Mouse (Mus musculus): Measurements from ENCODE around the gene Rras2. TPM values are rescaled to one million over a fixed set of nuclear protein-coding genes. Genes with fewer than 3 reads are reported as not detected.

Gene Rras2
- total RNA-seq, 2 experiments from 2014 or later: 15.6 to 20.1 TPM

GRCm38 (mm10) chr7:114005499-114005898, 112.1 kb downstream of the Rras2 start:
- Histone ChIP-seq H3K27ac (no peak overlapping the region), H3K4me3 (no peak overlapping the region)
- TF ChIP-seq CTCF (IDR thresholded peaks at IDR 0.05): no peak
- DNase-seq: no peak
- intact Hi-C loops (cut with DNase I): no loop called here

GRCm38 (mm10) chr7:114004171-114004570, 113.4 kb downstream of the Rras2 start:
- Histone ChIP-seq H3K4me3 (no peak overlapping the region), H3K27ac (no peak overlapping the region)
- intact Hi-C loops (cut with DNase I): no loop called here
- no peak for TF ChIP-seq CTCF (IDR thresholded peaks at IDR 0.05)
- DNase-seq: no peak

GRCm38 (mm10) chr7:113997675-113998354, 119.8 kb downstream of the Rras2 start:
- TF ChIP-seq CTCF (IDR thresholded peaks at IDR 0.05): no peak

More at GRCm38 (mm10) chr7:113997675-113998354, 119.8 kb downstream of the Rras2 start:
- intact Hi-C loops (cut with DNase I): no loop called here
- DNase-seq: no peak
- Histone ChIP-seq H3K4me3 (no peak overlapping the region), H3K27ac (no peak overlapping the region)

Other genes starting within 250 kb of the Rras2 start
- gene Copb1, start 136.9 kb upstream of the Rras2 start, total RNA-seq (2021): 10 to 100 TPM; 22.0 to 26.8 TPM
- 10 to 100 TPM; 95.8 to 100.0 TPM for gene Psma1, start 158.3 kb upstream of the Rras2 start, total RNA-seq (2021)

Measured in gastrocnemius, adult 2 months (tissue).